Mouse (Mus musculus) liver, adult 10 weeks (tissue): ENCODE measurements around the gene Smcp. TPM values are rescaled to one million over a fixed set of nuclear protein-coding genes. Genes with fewer than 3 reads are reported as not detected.

Experiments
- polyA plus RNA-seq: library from polyadenylated mRNA; stranded (reverse); fragments of 350-450 nt; fragmentation: Illumina TruSeq; extraction: RNeasy Lipid Tissue Mini Kit (QIAGEN cat#74804); gene quantifications from one replicate; pipeline ENCODE4 v1.2.3, GENCODE M21; 2014; ENCODE audit warnings: low read depth, low replicate concordance

The Smcp gene
- not detected for polyA plus RNA-seq

DNA sequence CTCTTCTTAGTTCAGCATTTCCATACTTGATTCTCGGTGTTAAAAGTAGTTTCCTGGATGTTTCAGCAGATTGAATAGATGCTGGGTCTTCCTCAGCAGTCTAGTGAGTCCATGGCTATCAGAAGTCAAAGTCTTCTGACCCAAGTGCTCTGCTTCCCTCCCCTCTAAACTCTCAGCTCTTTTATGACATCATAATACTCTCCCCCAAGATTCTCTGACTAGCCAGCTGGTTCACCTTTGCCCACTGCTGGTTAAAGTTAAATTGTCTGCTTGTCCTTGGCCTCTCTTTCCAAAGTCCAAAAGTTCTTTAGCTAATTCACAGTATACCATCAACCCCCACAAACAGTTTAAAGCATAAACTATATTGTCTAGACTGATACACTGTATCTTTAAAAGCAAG is at the start of gene Smcp:
Smcp (minus strand) TSS at position 140 of the 400 bp plus-strand sequence.

DNA sequence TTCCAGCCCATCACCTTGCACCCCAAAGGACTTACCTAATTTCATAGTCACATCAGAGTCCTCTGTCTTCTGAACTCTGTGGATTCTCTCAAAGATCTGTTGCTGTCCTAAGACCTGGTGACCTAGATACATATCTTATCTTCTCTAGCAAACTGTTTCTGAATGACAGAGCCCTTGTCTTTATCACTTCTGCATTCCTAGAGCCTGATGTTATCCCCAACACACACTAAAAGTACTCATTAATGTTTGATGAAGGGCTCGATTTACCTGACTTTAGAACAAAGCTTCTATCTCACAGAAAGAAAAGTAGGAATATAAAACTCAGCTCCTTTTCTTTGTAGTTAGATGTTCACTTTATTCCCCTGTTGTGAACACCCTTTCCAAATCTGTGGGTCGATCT is 32.8 kb upstream of the Smcp start, which contains the start of gene Lce6a:
Lce6a (minus strand) TSS at position 101 of the 400 bp plus-strand sequence.

DNA sequence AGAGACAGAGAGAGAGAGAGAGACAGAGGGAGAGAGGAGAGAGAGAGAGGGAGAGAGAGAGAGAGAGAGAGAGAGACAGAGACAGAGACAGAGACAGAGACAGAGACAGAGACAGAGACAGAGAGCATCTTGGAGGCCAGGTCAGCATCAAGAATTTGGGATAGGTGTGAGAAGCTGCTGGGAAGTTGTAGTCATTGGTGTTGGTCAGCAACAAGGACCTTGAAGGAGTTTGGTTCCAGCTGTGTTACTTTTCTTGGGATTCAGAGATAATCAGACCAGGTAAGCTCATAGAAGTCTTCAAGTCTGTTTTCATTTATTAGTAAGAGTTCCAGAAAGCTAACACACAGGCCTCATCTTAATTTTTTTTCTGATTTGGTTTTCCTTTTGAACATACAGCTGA is 18.6 kb upstream of the Smcp start, which contains the start of gene 2210017I01Rik:
2210017I01Rik (minus strand) TSS at position 101 of the 400 bp plus-strand sequence.

DNA sequence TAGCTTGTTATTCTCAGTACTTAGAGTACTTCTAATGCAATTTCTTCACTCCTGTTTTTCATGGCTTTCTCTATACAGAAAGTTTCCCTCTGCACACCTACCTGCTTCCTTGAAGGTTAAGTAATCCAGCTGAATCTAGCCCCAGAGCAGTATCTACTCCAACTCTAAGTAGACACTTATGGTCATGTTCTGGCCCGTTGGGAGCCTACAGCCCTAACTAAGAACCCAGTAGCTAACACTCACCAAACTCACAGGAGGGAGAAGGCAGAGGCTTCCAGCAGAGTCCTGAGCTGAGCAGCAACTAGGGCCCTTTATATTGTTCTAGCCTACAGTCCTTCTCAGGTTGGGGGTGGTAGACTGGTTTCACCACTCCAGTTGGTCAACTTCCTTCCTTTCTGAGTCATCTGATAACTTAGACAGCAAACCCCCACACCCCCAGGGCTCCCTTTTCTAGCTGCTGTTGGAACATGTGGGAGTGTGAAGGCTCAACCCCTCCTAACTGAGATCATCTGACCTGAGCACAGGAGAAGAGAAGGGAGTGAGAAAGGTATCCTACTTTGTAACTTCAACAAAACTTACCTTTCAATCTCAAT is 15.3 kb downstream of the Smcp start, which contains the start of gene Ivl:
Ivl (minus strand) TSS at position 287 of the 593 bp plus-strand sequence.

DNA sequence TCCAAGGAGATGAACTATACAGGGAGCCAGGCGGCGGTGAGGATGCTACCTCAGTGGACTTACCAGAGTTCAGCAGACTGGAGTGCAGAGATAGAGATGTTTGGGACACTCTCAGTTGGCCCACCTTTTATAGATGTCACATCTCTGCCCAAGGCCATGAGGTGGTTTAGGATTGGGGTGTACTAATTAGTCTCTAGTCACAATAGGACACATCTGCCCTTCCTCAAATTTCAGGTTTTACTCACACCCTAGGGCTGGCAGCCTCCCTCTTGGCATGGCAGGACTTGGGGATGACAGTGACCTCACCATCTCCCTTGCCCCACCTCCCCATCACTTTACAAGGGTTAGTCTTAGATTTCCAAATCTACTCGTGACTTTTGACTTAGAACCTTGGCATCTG is 54.4 kb downstream of the Smcp start, which contains the start of gene 2310046K23Rik:
2310046K23Rik (minus strand) TSS at position 101 of the 400 bp plus-strand sequence.

Other genes with a start within 250 kb of the Smcp start
- not detected for gene Sprr2d, start 249.9 kb downstream of the Smcp start, polyA plus RNA-seq
- gene Sprr2e, start 236.9 kb downstream of the Smcp start, polyA plus RNA-seq: not detected
- gene Sprr2f, start 223.8 kb downstream of the Smcp start, polyA plus RNA-seq: not detected
- not detected for gene Sprr2h, start 203.3 kb downstream of the Smcp start, polyA plus RNA-seq
- gene Sprr2i, start 181.0 kb downstream of the Smcp start, polyA plus RNA-seq: not detected
- gene Sprr2j-ps, start 170.9 kb downstream of the Smcp start, polyA plus RNA-seq: not detected
- gene Gm9774, start 159.6 kb downstream of the Smcp start, polyA plus RNA-seq: 5.1 TPM
- not detected for gene Sprr2k, start 156.4 kb downstream of the Smcp start, polyA plus RNA-seq
- gene Sprr1b, start 150.2 kb downstream of the Smcp start, polyA plus RNA-seq: not detected
- not detected for gene Sprr3, start 130.3 kb downstream of the Smcp start, polyA plus RNA-seq
- gene Sprr1a, start 103.1 kb downstream of the Smcp start, polyA plus RNA-seq: not detected
- not detected for gene Sprr4, start 88.5 kb downstream of the Smcp start, polyA plus RNA-seq
- not detected for gene 2310046K23Rik, start 54.5 kb downstream of the Smcp start, polyA plus RNA-seq
- gene Ivl, start 15.3 kb downstream of the Smcp start, polyA plus RNA-seq: not detected
- not detected for gene 2210017I01Rik, start 18.5 kb upstream of the Smcp start, polyA plus RNA-seq
- gene Lce6a, start 32.7 kb upstream of the Smcp start, polyA plus RNA-seq: not detected
- not detected for gene Lce1a1, start 59.3 kb upstream of the Smcp start, polyA plus RNA-seq
- gene Lce1b, start 67.9 kb upstream of the Smcp start, polyA plus RNA-seq: not detected
- gene Lce1a2, start 81.3 kb upstream of the Smcp start, polyA plus RNA-seq: not detected
- gene Lce1c, start 90.2 kb upstream of the Smcp start, polyA plus RNA-seq: not detected
- gene Lce1d, start 98.2 kb upstream of the Smcp start, polyA plus RNA-seq: not detected
- gene Lce1e, start 120.1 kb upstream of the Smcp start, polyA plus RNA-seq: not detected
- not detected for gene Lce1f, start 131.4 kb upstream of the Smcp start, polyA plus RNA-seq
- gene Gm38119, start 150.1 kb upstream of the Smcp start, polyA plus RNA-seq: not detected
- not detected for gene Lce1g, start 163.3 kb upstream of the Smcp start, polyA plus RNA-seq
- not detected for gene Lce1h, start 176.1 kb upstream of the Smcp start, polyA plus RNA-seq
- gene Lce1i, start 189.9 kb upstream of the Smcp start, polyA plus RNA-seq: not detected
- not detected for gene Lce1j, start 201.5 kb upstream of the Smcp start, polyA plus RNA-seq
- not detected for gene Lce1k, start 218.9 kb upstream of the Smcp start, polyA plus RNA-seq
- not detected for gene Kprp, start 238.2 kb upstream of the Smcp start, polyA plus RNA-seq